Mouse (Mus musculus) embryonic fibroblast, embryonic 13.5 days (primary cell): ENCODE results near the gene U2af2. TPM values are rescaled to one million over a fixed set of nuclear protein-coding genes. Genes with fewer than 3 reads are reported as not detected.

ENCODE experiments used
- H3K27ac ChIP-seq: 2 replicates; pipeline ENCODE4 v1.5.1; 2012; ENCODE audit warnings: low read length, control low read depth, inconsistent platforms; ENCODE audit not compliant: insufficient read depth
- H3K4me1 ChIP-seq: 2 replicates; pipeline ENCODE4 v1.6.1; 2011; ENCODE audit warnings: low read length; ENCODE audit not compliant: control insufficient read depth, insufficient read depth
- H3K4me3 ChIP-seq: 2 replicates; pipeline ENCODE4 v1.5.1; 2011; ENCODE audit warnings: mild to moderate bottlenecking, control low read depth, low read length; ENCODE audit not compliant: insufficient read depth
- CTCF ChIP-seq: IDR thresholded peaks from 2 replicates; pipeline ENCODE4 v1.5.1; 2011; ENCODE audit warnings: mild to moderate bottlenecking, control low read depth, low read length, moderate library complexity, borderline replicate concordance; ENCODE audit not compliant: insufficient read depth
- POLR2A ChIP-seq: IDR thresholded peaks from 2 replicates; pipeline ENCODE4 v1.6.1; 2011; ENCODE audit warnings: low read depth, mild to moderate bottlenecking, control low read depth, low read length, moderate library complexity
- polyA plus RNA-seq: library from polyadenylated mRNA; stranded (reverse); fragments of >200 nt; gene quantifications from 2 replicates; pipeline ENCODE4 v1.2.4, GENCODE M21; 2011; ENCODE audit warnings: low read depth; ENCODE audit not compliant: missing spikeins, insufficient read length

Gene U2af2
- polyA plus RNA-seq, 1 experiment, result 210 TPM

DNA sequence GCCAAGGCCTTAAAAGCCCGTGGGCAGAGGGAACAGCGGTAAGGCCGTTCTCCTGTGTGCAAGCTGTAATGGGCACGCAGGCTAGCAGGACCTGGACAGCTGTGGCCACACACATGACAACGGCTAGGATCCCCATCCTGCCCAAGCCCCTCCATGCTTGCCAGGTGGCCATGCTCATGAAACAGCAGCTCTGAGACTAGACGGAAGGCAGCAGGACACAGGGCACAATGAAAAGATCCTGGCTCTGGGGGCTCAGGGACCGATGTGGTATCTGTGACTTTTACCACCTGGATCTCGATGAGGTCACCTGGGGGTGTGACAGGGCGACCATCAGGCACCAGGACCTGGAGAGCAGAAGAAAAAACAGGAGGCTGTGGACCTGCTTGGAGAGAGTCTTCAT, 25.8 kb upstream of the U2af2 start:
- no peak overlapping the region for H3K27ac ChIP-seq
- TF ChIP-seq POLR2A, result no peak
- TF ChIP-seq CTCF, result no peak
- H3K4me3 ChIP-seq, result no peak overlapping the region
- 0 out of 2 replicates have a peak, but pooled peaks cover 4% of the 10 kb centered on the region for H3K4me1 ChIP-seq

DNA sequence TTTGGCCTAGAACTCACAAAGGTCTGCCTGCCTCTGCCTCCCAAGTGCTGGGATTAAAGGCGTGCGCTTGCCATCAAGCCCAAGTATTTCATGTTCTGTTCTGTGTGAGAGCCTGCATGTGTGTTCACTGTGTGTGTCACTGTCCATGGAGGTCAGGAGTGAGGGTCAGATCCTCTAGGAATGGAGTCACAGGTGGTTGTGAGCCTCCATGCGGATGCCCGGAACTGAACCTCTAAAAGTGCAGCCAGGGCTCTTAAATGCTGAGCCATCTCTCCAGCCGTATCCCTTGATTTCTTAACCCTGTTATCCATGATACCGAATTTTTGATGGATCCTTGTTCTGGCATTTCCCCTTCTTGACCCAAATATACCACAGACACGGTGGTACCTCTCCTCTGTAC, 24.9 kb upstream of the U2af2 start:
- TF ChIP-seq CTCF (no peak), POLR2A (no peak)
- Histone ChIP-seq H3K4me1 (0 out of 2 replicates have a peak, but pooled peaks cover 4% of the 10 kb centered on the region), H3K27ac (no peak overlapping the region), H3K4me3 (no peak overlapping the region)

DNA sequence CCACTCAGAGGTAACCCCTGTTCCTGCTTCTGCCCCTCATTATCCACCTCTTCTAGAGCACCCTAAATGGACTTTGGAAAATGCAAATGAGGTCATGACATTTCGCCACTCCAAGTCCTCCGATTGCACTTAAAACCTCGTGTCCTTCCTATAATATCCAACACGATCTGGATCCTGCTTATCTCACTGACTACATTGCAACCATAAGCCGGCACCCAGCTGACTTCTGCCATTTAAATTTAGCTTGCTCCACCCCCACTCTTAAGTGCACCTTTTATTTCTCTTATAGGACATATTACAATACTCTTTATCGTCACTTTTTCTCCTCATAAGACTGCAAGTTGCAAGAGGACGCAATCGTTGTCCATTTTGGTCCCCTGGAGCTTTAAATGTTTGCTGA, 24.5 kb upstream of the U2af2 start:
- Histone ChIP-seq H3K4me3 (no peak overlapping the region), H3K4me1 (0 out of 2 replicates have a peak, but pooled peaks cover 4% of the 10 kb centered on the region), H3K27ac (no peak overlapping the region)
- TF ChIP-seq CTCF (no peak), POLR2A (no peak; the same call in 1 of the 2 replicates)

DNA sequence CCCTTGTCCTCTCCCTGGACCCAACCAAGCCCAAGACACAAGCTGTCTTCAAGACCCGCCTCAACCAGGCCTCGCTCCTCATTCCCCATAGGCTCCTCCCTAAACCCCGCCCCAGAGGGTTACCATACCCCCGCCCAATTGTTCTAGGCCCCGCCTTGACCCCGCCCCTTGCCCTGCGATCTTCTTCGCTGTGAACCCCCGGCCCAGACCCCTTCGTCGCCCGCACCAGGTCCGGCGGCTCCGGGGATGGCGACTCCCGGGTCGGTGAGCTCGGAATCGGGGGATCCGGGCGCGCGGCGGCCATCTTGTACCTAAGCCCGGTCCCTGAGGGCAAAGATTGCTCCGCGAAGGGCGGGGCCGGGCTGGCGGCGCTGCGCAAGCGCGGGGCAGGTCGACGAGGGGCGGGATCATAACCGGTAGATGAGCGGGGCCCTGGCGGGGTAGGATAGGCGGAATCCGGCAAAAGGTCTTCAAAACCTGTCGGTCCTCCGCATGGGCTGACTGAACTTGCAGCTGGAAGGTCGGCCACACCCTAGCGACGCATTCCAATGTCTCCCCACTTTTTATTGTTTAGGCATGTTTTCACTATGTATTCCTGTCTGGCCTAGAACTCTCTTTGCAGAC, 23.7 kb upstream of the U2af2 start, which contains the start of gene Zfp784:
TSS of gene Zfp784 (minus strand) at position 338 of the 624 bp plus-strand sequence.
- no peak for TF ChIP-seq CTCF
- peak; percentile 84 for TF ChIP-seq POLR2A
- Histone ChIP-seq H3K27ac (peak within 1 kb of the TSS; percentile 85), H3K4me1 (0 out of 2 replicates have a peak, but pooled peaks cover 4% of the 10 kb centered on the region)

DNA sequence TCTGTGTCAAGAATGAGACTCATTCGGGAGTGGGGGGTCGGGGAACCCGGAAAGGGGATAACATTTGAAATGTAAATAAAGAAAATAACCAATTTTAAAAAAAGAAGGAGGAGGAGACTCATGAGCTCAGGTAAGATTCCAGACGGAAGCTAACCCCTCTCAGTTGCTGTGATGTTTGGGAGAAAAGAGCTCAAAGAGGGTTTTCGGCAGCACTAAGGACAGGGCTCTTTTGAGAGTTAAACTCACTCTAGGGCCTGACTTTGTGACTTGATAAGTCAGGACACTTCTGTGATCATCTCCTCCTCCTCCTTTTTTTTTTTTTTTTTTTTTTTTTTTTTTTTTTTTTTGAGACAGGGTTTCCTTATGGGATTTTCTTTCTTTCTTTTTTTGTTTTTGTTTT, 23.0 kb upstream of the U2af2 start:
- TF ChIP-seq POLR2A, result no peak
- no peak for TF ChIP-seq CTCF
- peak overlapping the region; percentile 85 for H3K27ac ChIP-seq
- H3K4me3 ChIP-seq, result peak overlapping the region; percentile 70
- 0 out of 2 replicates have a peak, but pooled peaks cover 4% of the 10 kb centered on the region for H3K4me1 ChIP-seq

More for the DNA sequence above, 23.7 kb upstream of the U2af2 start, which contains the start of gene Zfp784:
- peak within 1 kb of the TSS; percentile 70 for H3K4me3 ChIP-seq

DNA sequence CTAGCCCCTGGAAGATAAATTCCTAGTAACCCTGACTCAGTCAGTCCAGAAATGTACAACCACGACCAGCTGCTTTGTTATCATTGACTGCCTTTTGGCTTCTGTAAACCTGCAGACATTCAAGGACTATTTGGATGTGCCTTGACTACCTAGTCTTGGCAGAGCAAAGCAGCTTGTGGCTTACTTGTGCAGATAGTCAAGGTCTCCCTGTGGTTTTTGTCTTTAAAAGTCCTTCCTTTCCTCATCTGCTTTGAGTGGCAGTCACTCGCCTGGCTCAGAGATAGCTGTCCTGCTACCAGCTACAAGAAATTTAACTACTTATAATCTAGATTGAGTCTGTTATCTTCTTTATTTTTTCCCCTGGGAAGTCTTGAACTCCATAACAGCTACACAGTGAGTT, 17.0 kb upstream of the U2af2 start:
- no peaks in the 10 kb centered on the region for H3K4me1 ChIP-seq
- H3K4me3 ChIP-seq, result no peak overlapping the region
- no peak for TF ChIP-seq CTCF
- TF ChIP-seq POLR2A, result no peak
- H3K27ac ChIP-seq, result no peak overlapping the region

DNA sequence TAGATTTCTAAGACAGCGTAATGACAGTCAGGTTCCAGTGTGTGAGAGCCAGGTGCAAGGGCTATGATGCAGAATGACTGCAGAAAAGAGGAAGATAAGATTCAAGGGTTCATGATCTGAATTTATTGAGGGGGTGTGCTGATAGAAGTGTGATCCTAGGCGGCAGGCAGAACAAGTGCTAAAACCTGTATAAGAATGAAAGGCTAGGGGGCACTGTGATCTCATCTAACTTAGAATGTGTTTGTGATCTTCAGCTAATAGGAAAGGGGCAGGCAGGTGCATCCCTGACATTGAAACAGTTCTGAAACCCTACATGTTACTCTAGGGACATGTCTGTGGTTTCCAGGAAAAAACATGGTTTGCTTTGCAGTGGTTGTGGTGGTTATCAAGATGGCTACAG, 15.8 kb upstream of the U2af2 start:
- TF ChIP-seq POLR2A (no peak), CTCF (no peak)
- Histone ChIP-seq H3K4me3 (no peak overlapping the region), H3K4me1 (no peaks in the 10 kb centered on the region), H3K27ac (no peak overlapping the region)

DNA sequence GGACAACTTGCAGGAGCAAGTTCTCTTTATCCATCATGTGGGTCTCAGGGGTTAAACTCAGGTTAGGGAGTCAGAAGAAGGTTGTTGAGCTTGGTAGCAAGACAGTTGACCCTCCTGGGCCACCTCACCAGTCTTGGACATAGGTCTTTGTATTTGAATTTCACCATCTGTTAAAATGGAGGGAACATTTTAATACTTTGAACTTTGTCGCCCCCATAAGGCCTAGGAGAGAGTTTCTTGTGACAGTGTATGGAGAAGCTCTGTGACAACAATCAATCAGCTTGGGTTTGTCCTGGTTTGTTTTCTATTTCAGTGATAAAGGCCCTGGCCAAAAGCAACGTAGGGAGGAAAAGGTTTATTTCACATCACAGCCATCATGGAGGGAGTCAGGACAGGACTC, 14.6 kb upstream of the U2af2 start:
- Histone ChIP-seq H3K4me3 (no peak overlapping the region), H3K27ac (no peak overlapping the region)
- TF ChIP-seq CTCF (no peak), POLR2A (no peak)

DNA sequence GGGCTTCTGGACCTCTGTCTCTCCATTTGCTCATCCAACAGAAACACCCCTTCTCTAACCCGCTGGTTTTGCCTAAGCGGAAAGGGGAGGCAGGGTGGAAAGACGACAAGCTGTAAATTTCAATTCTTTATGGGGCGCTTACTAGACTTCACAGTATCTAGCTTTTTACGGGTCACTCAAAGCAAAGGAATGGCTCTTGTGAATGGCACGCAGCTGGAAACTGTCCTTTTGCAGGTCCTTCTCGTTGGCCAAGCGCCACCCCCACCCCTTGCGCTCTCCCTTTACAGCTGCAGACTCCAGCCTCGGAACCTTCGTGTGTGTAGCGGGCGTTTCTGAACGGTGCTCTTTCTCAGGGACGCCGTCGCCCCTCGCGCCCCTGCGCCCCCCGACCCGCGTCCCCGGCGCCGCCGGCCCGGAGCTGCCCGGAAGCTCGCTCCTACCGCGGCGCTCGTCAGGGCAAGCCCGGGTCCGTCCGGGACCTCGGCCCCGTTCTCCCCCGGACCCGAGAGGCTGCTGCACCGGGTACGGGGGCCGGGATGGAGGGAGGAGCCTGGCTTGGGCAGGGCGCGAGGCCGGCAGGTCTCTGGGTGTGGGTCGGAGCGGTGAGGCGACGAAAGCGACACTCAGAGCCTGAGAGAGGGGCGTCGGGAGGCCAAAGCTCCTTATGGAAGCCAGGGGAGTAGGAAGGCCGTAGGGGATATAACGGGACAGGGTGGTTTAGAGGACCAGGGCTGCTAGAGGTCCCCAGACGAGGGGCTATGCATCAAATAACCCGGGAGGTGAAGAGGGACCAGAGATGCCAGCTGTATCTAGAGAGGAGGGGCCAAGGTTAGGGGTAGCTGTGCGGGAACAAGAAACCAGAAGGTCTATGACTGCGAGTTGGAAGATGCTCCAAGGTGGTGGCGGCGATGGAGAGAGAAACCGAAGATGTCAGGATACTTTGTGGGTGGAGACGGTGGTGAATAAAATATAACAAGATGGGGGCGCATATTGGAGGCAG, 10.4 kb upstream of the U2af2 start, which contains the start of gene Zfp580:
TSS of gene Zfp580 (plus strand) at position 346 of the 1,000 bp plus-strand sequence.
- H3K4me3 ChIP-seq, result peak within 1 kb of the TSS; percentile 61
- TF ChIP-seq CTCF (no peak), POLR2A (peak; percentile 78)
- H3K4me1 ChIP-seq, result no peaks in the 10 kb centered on the region
- peak within 1 kb of the TSS; percentile 21 for H3K27ac ChIP-seq

More for the DNA sequence above, 14.6 kb upstream of the U2af2 start:
- H3K4me1 ChIP-seq, result no peaks in the 10 kb centered on the region
